Mouse (Mus musculus) left cerebral cortex, postnatal 10 days (tissue): Measurements from ENCODE around the gene Pik3ca. TPM values are rescaled to one million over a fixed set of nuclear protein-coding genes. Genes with fewer than 3 reads are reported as not detected.

Experiments
- DNase-seq, 2 experiments: peaks; one replicate each; pipeline ENCODE4 v3.0.0; 2021 to 2022; ENCODE audit warnings: low spot score in 2 of 2, mixed read lengths in 1 of 2; ENCODE audit errors: extremely low spot score in 1 of 2
- intact Hi-C: fragments of 180-260 bp; cut with DNase I; formaldehyde crosslinking; loops from one replicate; pipeline ENCODE4 v1.15.1; 2025
- total RNA-seq, 2 experiments: library from RNA; stranded (reverse); gene quantifications; 2 replicates each; pipeline ENCODE4 v1.2.3; 2021

Gene Pik3ca
- 10 to 100 TPM; 45.1 to 48.6 TPM for total RNA-seq

DNA sequence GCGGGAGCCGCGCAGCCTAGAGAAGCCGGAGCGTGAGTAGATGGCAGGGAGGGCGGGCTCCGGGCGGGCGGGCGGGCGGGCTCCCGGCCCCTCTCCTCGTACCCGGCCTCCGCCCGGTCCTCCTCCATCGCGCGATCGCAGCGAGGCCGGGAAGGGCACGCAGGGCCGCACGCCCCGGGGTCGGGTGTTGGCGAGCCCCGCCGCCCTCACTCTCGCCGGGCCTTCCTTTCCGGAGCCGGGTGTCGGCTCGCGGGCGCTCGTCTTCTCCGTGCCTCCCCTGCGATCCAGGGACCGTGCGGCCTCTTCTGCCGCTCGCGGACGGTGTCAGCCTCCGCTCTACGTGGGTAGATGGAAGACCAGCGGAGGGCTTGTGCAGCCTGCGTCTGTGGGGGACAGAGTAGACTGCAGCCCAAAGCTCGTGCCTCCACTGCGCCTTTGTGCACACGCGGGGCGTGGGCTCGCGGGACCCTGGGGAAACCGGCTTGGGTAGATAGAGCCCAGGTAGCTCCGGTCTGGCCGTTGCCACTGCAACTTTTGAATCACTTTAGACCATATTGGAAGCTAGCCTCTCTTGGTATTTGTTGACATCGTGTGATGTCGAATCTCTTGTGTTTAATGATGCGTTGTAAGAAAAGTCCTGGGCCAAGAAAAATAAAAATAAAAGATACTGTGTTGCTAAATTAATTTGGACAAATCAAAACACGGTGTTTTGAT lies at the start of gene Pik3ca:
Gene Pik3ca, plus strand, starts transcription at position 211 of the 714 bp plus-strand sequence.
- DNase-seq: peak in 1 of 2 experiments; percentile 75
- intact Hi-C loops: loop anchor here (10.0 kb wide), 1 partner anchor 117 kb away; the partner anchor contains the start of gene Zfp639

DNA sequence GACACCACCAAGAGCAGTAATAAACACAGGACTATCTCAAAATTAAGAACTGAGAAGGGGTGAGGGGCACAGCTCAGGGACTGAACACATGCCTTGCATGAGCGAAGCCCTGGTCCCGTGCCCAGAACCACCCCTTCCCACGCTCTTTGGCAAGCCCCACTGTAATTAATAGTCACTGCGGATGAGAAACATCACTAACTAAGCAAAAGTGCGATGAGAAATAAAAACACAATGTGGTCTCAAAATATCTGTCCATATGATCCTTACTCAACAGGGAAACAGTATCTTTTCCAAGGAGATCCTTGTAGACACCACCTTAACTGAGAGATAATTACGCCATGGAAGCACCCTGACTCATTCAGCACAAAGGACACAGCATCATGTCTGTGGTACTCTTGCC lies 49.6 kb upstream of the Pik3ca start:
- DNase-seq: peak; percentile 56 to 68
- intact Hi-C loops: no loop called here

DNA sequence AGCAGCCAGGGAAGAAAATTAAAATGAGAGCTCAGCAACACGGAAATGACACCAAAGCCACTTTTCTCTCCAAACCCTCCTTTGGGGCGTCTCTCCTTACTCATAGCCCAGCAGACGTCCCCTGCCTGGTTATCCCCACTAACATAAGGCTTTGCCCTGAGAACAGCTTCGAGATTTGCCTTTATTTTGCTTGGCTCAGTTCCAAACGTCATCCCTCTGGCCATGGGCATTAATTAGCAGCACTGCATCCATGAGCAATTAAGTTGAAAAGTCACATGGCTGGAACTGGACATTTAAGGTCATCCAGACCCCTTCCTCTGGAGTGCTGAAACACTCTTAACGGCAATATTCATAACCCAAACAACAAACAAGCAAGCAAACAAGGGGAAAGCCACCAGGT lies 36.2 kb upstream of the Pik3ca start:
- DNase-seq: no peak
- intact Hi-C loops: no loop called here

DNA sequence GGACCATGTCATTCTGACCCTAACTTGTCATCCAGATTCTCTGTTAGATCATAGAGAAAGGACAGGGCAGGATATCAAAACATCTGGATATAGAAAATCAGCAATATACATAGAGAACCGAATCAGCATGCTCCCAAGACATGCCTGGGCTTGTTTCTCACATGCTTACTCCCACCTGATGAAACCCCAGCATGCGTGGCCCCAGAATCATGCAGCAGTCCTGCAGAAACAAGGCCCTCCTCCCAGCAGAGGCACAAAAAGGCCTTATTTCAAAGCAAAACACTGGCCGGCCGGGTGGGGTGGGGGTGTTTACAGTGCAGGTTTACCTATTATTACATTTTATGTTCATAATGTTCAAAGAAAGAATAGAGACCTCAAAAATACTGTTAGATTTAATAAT lies 33.3 kb upstream of the Pik3ca start:
- no peak for DNase-seq
- intact Hi-C loops: no loop called here

DNA sequence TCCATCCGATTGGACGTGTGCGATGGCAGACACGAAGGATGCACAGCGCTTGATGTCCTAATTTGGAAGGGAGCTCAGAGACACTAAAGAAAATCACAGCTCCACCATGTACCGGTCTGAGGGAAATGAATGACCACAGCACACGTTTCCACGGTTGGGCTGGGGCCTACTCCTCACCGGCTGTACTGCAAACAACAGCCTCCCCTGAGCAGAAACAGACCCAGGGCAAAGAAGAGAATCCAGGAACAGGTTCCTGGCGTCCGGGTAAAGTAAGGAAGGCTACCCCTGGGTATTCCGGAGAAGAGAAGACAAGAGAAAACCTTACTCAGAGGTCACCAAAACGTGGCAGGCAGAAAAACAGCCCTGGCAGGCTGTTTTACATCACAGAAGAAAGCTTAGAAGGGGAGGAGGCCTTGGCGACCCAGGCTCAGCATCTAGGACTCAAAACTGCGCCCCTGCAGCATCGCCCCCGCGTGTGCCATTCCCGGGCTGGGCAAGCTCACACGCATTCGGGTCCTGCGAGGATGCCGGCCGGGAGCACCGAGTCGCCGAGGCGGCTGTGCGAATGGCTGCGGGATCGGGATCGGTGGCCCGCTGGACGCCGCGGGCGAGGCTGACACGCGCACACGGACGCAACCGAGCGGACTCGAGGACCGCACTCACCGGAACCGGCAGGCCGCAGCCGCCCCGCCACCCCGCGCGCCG lies 32.5 kb upstream of the Pik3ca start:
- intact Hi-C loops: no loop called here
- peak in 1 of 2 experiments; percentile 31 for DNase-seq

DNA sequence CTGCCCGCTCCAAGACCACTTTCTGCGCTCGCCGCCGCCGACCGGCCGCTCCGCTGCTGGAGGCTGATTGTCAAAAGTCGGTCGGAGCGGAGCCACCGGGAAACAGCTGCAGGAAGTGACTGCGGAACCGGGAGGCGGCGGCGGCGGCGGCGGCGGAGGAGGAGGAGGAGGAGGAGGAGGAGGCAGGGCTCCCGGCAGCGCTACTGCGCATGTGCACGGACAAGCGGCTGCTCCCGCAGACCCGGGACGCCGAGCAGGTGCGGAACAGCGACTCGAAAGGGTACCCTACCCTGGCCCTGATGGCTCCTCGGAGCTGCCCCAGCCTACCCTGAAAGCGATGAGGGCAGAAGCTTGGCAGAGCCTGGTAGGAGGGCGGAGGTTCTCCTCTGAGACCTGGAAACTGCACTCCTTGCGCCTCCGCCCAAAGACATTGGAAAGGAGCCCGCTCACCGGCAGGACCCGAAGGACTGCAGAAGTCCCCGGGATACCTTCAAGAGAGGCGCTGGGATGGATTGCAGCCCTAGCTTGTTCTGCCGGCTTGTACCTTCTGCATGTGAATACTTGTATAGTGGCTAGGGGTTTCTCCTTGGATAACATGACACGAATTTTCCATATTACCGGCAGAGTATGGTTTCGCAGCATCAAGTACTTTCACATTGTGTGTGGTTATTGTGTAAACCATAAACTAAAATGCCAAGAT lies 31.8 kb upstream of the Pik3ca start, which contains the start of gene Zmat3:
Gene Zmat3, minus strand, starts transcription at position 469 of the 700 bp plus-strand sequence.
- intact Hi-C loops: no loop called here
- DNase-seq: peak; percentile 74 to 92

DNA sequence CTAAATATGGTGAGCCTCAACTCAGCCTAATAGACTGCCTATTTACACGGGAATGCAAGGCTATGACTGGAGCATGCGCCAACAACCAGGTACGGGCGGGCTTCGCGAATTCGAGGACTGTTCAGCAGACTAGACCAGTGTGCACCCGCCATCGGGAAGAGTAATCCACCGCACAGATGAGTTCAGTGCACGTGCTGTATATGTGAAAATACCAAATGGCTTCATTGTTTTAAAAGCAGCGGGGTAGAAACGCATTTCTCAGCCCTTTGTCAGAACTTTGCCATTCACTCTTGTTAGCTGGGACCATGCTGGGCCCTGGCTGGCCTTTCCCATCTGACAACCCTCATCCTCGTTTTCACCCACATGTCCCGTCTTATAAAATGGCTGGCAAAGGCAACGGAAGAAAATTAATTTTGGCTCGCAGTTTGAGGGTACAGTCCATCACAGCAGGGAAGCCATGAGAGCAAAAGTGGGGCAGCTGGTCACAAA lies 31.2 kb upstream of the Pik3ca start:
- intact Hi-C loops: no loop called here
- no peak for DNase-seq

DNA sequence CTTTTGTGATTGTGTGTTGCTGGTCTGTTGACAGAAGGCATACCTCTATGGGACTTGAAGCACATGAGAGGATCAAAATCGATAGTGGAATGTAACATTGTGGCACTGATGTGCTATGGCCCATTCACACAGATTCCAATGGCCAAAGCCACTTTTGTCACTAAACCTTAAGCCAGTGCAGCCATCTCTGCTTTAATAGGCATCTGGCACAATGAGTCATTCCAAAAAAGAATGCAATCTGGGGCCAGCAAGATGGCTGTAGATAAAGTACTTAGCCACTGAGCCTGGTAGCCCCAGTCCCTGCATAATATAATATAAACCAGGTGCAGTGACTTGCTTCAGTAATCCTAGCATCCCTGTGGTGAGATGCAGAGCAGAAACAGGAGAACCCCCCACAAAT lies 30.0 kb upstream of the Pik3ca start:
- intact Hi-C loops: no loop called here
- no peak for DNase-seq

DNA sequence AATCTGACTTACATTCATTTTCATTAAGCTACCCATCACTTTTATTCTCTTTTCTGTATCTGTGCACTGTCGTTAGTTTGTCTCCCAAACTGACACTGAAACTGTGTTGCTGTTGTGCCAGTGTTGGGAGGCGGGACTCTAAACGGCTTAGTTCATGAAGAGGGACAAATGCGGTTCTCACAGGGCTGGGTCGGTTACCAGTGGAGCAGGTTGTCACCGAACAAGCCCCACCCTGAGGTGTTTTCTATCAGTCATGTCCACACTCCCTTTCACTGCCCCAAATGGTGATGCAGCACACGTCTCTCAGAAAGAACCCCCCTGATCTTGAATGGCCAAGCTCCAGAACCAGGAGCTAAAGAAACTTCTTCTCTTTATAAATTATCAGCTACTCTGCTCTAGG lies 25.5 kb upstream of the Pik3ca start:
- intact Hi-C loops: no loop called here

DNA sequence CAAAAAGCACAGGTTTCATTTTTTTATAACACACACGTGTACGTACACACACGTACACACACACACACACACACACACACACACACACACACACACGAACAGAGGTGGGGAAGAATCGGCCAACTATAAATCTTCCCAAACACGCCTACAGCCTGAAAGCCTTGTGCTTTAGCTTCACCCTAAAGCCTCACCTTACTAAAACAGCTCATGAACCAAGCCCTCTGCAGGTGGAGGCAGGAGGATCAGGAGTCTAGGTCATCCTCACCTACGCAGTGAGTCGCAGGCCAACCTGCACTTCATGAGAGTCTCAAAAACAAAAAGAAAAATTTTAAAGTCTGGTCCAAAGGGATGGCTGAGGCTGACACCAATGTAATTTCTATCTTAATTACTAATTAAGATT lies 25.0 kb upstream of the Pik3ca start:
- intact Hi-C loops: no loop called here
- DNase-seq: no peak

More for the DNA sequence above, 25.5 kb upstream of the Pik3ca start:
- DNase-seq: no peak

DNA sequence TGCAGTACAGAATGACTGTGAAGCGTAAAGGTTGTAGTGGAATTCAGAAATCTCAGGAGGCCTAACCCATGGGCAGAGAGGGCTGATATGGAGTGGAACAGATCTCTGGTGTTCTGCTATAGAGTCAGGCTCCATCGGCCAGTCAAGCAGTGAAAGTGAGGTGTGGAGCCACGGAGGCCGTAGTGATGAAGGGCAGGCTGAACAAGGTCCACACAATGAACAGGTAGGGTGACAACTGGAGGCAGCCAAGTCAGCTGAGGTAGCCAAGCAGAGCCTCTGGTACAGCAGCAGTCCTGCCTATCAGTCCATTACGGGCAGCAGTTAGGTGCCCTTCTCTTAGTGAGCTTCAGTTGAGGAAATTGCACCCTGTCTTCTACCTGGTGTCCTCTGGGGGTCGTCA lies 24.2 kb upstream of the Pik3ca start:
- no peak for DNase-seq
- intact Hi-C loops: no loop called here

DNA sequence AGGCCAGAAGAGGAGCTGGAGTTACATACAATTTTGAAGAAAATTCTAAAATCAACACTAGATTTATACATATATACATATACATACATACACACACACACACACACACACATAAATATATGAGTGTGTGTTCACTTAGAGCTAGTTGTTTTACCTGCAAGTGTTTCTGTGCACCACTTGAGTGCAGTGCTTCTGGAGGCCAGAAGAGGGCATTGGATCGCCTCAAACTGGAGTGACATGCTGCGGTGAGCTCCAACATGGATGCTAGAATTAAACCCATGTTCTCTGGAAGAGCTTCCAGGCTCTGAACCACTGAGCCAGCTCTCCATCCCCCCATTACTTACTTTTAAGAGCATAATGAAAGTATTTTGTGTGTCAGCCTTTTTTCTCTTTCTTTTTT lies 17.6 kb upstream of the Pik3ca start:
- intact Hi-C loops: no loop called here
- DNase-seq: no peak

DNA sequence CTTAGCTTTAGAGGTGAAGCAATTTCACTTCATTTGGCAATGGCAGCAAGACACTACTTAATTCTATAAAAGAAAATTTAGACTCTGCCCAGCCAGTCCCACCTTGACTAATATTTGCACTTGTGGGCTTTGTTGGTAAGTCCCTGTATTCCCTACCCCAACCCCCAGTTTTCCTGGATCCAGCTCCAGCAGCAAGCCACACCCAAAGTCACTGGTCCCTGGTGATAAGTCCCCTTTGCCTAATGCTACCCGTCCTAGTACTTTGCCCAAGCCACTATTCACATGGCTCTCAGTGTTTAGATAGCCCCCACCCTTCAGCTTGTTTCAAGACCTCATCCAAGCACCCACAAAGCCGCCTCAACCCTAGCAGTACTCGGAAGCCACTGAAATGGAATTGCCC lies 15.9 kb upstream of the Pik3ca start:
- intact Hi-C loops: no loop called here
- DNase-seq: no peak

DNA sequence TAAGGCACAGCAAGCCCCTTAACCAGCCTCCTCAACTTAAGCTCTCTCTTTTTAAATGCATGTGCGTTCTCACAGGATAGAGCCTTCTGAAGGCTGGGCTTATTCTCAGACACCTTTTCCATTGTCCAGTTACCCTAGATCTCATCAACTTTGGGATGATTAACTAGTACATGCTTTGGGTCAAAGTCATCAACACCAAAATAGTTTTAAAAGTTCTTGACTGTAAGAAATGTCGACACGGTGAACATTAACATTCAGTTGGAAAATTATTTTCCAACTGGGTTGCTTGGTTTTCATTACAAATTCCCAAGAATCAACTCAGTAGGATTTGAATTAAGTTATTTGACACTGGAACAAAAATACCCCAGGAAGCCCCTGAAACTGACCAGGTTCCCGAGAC lies 4.6 kb upstream of the Pik3ca start:
- no peak for DNase-seq
- intact Hi-C loops: loop anchor here (10.0 kb wide), 1 partner anchor 122 kb away; the partner anchor contains the start of gene Zfp639

DNA sequence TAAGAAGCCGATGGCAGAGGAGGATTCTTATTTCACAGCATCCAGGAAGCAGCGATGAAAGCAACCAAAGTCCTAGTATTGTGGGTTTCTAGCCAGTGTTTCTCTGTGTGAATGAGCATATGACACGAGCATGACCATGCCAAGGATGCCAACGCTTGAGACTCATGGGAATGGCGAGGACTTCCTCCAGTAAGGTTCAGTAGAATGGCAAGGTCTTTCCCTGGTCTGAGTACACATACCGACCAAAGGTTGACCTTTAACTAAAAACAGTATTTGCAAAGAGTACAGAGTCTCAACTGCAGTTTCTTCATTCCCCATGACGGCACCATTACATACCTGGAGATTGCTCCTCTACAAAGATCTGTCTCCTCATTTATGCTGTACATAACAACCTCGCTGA lies 3.5 kb upstream of the Pik3ca start:
- intact Hi-C loops: loop anchor here (10.0 kb wide), 1 partner anchor 121 kb away; the partner anchor contains the start of gene Zfp639
- no peak for DNase-seq

DNA sequence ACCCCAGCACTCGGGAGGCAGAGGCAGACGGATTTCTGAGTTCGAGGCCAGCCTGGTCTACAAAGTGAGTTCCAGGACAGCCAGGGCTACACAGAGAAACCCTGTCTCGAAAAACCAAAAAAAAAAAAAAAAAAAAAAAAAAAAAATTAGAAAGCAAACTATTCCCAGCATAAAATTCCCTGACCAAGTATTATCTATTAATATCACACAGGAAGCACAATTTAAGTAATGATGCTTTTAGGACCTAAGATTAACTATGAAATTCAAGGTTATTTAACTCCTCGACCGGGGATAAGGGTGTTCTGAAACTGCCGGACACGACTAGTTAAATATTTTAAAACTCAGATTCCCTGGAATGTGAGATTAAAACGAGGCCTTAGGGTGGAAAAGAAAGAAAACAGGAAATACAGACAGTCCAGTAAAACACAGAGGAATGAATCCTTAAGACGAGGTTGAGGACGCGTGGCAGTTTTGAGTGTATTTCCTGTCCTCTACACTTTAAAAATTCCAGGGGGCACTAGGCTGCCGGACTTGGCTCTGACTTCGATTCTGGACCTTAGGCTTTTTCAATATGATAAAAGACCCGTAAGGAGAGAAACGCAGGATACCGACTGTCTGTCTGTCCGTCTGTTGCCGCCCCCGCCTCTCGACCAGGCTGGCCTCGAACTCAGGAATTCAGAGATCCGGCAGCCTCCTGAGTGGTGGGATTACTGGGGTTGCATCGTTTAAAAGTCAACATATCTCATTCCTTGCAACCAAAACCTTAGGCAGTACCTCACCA lies 1.5 kb upstream of the Pik3ca start:
- intact Hi-C loops: loop anchor here (10.0 kb wide), 1 partner anchor 119 kb away; the partner anchor contains the start of gene Zfp639
- peak in 1 of 2 experiments; percentile 53 for DNase-seq

DNA sequence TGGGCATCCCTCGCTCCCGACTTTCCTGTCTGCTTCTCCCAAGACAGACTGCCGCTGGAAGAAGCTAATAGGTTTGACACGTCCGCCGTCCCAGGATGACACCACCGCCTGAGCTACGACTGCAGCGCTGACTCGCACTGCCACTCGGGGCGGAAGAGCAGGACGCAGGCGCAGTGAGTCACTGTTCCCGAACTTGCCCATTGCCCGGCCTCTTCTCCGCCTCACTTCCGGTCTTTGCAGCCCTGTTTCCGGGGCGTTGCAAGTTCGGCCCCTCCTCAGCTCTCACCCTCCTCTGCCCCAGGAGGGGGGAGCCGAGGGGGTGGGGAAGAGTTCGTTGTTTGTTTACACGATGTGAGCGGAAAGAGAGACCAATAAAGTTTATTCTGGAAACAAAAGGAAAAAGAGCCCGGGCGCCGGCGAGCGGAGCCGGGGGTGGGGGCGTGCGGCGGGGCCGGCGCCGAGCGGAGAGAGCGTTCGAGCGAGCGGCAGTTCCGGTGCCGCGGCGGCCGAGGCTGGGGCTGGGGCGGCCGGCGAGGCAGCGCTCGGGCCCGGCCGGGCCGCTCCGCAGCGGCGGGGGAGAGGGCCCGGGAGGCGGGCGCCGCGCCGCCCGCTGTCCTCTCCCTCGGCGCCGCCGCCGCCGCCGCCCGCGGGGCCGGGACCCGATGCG lies 544 bp upstream of the Pik3ca start:
- intact Hi-C loops: loop anchor here (10.0 kb wide), 1 partner anchor 118 kb away; the partner anchor contains the start of gene Zfp639
- peak; percentile 97 to 99 for DNase-seq

DNA sequence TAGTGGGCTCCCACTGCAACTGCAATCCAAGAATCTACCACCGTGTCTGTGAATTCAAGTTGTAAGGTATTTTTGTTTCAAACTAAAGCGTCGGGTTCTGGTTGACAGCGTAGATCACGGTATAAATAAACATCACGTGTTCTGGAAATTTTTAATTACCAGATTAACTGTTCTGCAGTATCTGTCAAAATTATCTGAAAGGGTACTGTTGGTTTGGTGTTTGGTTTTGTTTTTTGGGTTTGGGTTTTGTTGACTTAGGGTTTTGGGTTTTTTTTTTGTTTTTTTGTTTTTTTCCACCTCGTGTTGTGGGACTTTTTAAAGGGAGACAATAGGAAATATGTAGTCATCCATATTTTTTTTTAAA lies 686 bp downstream of the Pik3ca start:
- intact Hi-C loops: loop anchor here (10.0 kb wide), 1 partner anchor 117 kb away; the partner anchor contains the start of gene Zfp639
- DNase-seq: no peak
